Mouse (Mus musculus) layer of hippocampus, adult 18-20 months (tissue): ENCODE results near the gene Snph. TPM values are rescaled to one million over a fixed set of nuclear protein-coding genes. Genes with fewer than 3 reads are reported as not detected.

Experiments
- DNase-seq, 2 experiments: peaks; one replicate each; pipeline ENCODE4 v3.0.0; 2022; ENCODE audit warnings: low spot score in 2 of 2
- long read RNA-seq: library from polyadenylated mRNA; stranded (forward); transcript quantifications from one replicate; pipeline ENCODE4 v2.0.0, GENCODE M21; 2021
- total RNA-seq, 2 experiments: library from RNA; stranded (reverse); gene quantifications; 2 replicates each; pipeline ENCODE4 v1.2.3; 2021

The Snph gene
- 100 to 1,000 TPM; 403 to 407 TPM for total RNA-seq
- long read RNA-seq, full-length matches to known transcripts: 136 of 441 reads
- long read RNA-seq, partial matches to known transcripts: 122 of 441 reads
- long read RNA-seq, other reads (novel, unspliced or antisense): 183 of 441 reads

GRCm38 (mm10) chr2:151632159-151632814, at the start of gene Snph:
Gene Snph (minus strand): TSS chr2:151632593.
- DNase-seq: peak; percentile 83 to 85

DNA sequence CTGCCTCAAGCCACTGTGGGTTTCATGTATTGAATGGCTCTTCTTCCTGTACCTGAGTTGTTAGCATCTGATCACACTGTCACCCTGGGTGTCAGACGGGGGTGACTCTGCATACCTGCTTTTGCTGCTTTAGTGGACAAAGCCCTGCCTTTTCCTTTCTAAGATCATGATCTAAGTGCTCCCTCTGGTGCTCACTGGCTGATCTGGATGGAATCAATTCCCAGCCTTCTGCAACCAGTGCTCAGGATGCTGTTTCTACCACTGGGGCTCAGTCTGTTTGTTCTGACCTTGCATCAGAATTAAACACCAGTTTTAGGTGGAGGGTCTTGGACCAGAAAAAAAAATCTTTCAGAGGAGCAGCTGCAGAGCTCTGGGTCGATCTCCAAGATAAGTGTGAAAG, 43.8 kb upstream of the Snph start:
- peak in 1 of 2 experiments; percentile 35 for DNase-seq

DNA sequence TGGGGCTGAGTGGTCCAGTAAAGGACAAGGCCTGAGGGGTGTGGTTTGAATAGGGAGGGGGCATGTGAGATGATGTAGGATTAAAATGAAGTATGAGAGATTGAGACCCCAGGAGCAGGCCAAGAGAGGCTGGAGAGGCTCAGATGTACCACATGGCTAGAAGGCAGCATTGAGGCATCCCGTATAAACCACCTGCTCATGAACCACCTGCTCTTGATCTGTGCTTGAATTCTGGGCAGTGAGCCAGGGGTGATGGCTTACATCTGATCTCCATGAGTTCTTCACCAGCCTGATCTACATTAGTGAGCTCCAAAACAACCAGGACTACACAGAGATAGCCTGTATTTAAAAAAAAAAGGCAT, 38.6 kb upstream of the Snph start:
- no peak for DNase-seq

GRCm38 (mm10) chr2:151670026-151670967, 37.9 kb upstream of the Snph start:
- DNase-seq: no peak

- DNase-seq: no peak
Observed at GRCm38 (mm10) chr2:151668433-151668832, 36.0 kb upstream of the Snph start, which contains the start of gene Rad21l. Gene Rad21l (minus strand): TSS chr2:151668533.

DNA sequence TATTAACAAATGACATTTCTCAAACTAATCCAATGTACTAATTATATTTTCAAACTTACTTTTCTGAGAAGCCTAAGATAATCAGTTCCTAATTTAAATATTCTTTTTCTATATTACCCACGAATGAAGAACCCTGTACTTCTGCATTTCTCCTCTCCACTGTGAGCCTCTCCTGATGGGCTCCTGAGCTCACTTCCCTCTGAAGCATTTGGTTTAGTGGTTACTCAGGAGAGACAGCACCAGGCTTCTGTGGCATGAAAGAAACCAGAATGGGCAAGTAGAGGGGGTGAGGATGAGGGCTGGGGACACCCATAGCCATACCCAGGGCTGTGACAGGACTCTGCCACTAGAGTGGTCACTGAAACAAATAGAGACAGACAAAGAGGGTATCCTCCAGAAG, 19.7 kb upstream of the Snph start:
- DNase-seq: no peak

DNA sequence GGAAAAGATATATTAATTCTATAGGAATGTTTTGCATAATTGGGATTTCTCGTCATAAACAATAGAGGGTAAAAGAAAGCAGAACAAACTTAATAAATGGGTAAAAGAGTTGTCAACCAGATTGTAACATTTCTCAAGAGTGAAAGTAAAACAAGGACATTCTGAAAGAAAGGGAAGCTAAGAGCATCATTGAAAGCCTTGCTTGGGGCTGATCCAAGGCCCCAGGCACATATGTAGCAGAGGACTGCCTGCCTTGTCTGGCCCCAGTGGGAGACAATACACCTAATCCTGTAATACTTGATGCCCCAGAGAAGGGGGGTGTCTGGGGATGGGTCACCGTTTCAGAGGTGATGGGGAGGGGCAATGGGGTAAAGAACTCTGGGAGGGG, 3.6 kb upstream of the Snph start:
- DNase-seq: no peak

DNA sequence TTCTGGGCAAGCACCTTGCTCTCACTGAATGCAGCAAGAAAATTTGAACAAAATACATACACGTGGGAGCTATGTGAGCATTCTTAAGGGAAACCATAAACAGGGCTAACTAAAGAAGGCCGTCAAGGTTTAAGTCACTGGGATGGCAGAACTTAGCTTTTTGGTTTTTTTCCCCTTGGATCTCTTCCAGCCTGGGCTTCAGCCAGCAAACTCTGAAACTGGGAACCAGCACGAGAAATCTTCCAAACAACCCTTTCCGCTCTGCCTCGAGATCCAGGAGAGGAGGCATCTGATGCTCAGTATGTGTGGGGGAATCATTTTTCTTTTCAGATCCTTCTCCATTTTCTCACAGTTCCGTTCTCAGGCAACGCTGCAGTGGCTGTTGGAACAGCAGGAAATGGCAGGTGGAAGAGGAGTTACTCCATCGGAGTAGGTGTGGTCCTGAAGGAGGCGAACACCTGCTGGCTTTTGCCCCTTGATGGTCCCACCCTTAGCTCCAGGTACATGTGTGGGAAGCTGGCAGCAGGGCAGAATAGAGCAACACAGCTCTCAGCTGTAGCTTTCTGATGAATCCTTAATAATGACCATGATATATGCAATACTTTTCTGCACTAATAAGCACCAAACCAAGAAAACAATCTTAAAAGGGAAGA, 3.1 kb upstream of the Snph start:
- DNase-seq: peak in 1 of 2 experiments; percentile 26

GRCm38 (mm10) chr2:151634903-151635302, 2.5 kb upstream of the Snph start:
- DNase-seq: peak in 1 of 2 experiments; percentile 43

GRCm38 (mm10) chr2:151632982-151633381, 589 bp upstream of the Snph start:
- no peak for DNase-seq

DNA sequence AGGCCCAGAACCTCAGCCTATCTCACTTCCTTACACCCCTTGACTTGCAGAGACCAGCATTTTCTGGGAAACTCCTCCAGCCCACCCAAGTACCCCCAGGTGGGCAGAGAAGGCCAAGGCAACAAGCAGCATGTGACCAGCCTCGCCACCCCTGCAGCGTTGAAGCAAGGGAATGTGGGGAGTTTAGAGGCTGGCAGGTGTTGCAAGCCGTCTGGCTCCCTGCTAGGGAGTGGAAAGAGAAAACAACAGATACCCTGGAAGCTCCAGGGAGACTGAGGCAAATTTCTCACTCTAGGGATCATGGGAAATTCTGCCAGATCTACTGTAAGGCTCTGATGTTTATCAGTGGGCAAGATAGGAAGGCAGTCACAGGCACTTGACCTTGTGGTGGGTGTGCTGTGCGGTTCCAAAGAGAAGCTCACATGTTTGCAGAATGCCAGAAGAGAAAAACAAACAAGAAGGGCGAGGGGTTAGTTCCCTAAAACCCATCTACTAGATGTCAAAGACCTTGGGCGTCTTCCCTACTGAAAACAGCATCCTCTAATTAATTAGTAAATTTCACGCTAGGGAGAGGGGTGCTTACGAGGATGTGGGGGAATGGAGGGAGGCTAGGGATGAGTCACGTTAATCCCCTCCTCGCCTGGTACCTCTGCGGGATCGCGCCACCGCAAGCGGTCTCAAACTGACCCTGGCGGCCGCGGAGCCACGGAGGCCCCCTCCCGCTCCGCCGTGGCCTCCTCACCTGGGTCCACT, 811 bp downstream of the Snph start:
- DNase-seq: peak in 1 of 2 experiments; percentile 41

DNA sequence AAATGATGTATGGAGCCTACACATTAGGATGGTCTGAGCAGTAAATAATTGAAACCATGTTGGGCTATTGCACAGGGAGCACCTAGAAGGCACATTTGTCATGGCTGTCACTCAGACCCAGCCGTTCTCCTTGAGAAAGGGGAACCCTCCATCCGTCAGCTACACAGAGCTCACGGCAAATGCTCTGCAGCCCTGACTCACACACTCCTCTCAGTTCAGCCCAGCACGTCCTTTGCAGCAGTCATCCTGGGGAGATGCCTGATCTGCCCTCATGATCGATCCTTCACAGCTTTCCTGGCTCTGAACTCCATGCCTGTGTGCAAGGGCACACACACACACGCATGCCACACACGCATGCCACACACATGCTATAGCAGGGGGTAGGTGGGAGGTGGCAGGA, 3.1 kb downstream of the Snph start:
- DNase-seq: peak in 1 of 2 experiments; percentile 38

DNA sequence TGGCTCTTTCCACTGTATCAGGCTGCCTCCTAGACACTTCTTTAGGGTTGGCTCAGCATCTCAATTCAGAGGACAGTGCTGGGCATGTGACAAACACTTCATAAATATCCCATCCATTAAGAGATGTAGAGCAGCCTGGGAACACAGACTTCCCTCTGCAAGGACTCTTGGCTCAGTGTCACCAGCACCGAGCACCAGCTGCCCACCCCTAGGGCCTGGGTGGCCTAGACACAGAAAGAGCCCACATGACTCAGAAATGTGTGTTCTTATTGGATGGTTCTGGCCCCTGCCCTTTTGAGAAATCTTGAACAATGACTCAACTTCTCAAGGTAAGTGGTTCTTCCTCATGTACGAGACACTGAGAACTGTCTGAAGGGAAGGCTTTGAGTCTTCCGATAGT, 4.4 kb downstream of the Snph start:
- peak in 1 of 2 experiments; percentile 26 for DNase-seq

- no peak for DNase-seq
Observed at GRCm38 (mm10) chr2:151626296-151626695, 6.1 kb downstream of the Snph start.

GRCm38 (mm10) chr2:151623776-151624175, 8.6 kb downstream of the Snph start:
- peak in 1 of 2 experiments; percentile 1 for DNase-seq

GRCm38 (mm10) chr2:151616551-151617329, 15.7 kb downstream of the Snph start:
- DNase-seq: peak in 1 of 2 experiments; percentile 81

- DNase-seq: peak; percentile 63 to 88
Observed at GRCm38 (mm10) chr2:151615779-151616178, 16.6 kb downstream of the Snph start.

GRCm38 (mm10) chr2:151609974-151610373, 22.4 kb downstream of the Snph start:
- DNase-seq: no peak

DNA sequence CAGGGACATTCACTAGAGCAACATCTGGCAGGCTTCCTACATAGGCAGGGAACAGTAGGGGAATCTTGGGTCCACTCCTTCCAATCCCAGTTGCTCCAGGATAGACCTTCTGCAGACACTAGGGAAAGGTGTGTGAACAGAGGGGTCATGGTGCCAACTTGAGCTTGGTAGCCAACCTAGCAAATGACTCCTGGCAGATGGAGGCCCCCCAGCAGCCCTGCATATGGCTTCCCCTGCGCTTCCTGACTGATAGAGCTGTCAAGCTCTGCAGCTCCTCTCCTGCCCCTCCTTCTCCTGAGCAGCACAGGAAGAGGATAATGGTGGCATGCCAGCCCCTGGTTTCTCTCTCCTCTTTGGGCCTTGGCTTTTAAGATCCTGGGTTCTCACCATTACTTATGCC, 24.0 kb downstream of the Snph start:
- DNase-seq: no peak

GRCm38 (mm10) chr2:151605437-151605987, 26.9 kb downstream of the Snph start:
- peak; percentile 77 to 85 for DNase-seq
